Mouse (Mus musculus) embryo, embryonic 9.5 days (tissue): ENCODE results near the gene Cwc15.

Source experiments
- DNase-seq: peaks from one replicate; pipeline ENCODE4 v3.0.0-alpha.2; 2017; ENCODE audit errors: extremely low spot score

Cwc15 gene

DNA sequence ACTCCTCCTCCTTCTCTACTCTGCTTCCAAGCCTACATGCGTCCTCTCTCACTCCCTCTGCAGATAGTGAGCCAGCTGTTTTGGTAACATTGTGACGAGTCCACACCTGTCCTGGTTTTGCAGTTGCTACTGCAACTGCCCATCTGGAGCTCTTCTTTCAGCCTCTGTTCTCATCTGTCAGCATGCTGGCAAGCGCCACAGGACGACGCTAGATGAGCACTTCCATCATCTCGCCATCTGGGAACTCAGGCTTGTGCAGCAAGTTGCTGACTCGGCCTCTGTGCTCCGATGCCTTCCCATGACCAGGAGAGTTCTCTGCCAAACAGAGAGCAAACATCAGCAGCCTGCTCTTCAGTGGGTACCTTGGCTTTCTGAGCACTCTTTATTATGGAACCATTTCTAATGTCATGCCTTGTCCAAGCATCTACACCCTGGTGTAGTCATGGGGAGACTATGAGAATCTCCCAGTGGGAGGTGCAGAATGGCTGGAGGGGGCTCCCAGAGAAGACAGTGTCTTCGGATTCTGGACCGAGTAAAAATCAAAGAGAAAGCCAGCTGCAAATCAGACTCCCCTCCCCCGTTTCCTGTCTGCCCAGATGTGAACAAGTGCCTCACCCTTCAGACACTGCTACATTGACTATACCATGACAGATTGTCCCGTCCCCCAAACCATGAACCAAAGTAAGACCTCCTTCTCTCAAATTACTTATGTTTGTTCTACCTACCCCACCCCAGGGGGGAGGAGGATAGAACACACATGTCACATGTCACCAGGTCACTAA, 47.4 kb downstream of the Cwc15 start:
- DNase-seq: no peak

DNA sequence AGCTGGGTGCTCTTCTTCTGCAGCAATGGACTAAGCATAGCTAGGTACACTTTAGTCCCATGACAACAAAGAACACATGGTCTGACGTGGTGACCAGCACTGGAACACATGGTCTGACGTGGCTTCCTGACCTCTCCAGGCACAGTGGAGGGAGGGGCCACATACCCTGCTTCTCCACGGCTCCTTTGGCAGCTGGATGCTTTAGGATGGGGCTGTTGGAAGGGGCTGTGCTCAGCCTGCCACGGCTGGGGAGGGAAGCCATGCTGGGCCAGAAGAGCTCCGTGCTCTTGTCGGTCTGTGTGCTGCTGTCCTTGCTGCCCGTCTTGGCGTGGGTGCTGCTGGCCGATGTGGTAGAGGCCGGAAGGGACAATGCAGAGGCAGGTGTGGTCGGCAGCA, 47.9 kb downstream of the Cwc15 start:
- DNase-seq: no peak

DNA sequence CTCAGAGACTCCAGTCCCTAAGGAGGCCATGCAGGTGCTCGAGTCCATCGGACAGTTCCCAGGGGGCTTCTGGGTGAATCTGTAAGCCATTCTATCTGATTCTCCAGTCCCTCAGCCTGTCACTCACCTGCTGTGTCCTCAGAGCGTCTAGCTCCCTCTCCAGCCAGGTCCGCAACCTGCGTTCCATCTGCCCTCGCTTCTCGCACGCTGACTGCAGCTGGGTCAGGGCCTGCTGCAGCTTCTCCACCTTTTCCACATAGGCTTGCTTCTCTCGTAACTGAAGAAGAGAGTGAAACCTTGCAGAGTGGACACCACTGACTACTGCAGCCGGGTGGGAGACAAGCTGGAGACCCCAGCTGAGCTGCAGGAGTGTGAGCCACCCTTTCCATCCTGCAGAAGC, 57.9 kb downstream of the Cwc15 start:
- no peak for DNase-seq

DNA sequence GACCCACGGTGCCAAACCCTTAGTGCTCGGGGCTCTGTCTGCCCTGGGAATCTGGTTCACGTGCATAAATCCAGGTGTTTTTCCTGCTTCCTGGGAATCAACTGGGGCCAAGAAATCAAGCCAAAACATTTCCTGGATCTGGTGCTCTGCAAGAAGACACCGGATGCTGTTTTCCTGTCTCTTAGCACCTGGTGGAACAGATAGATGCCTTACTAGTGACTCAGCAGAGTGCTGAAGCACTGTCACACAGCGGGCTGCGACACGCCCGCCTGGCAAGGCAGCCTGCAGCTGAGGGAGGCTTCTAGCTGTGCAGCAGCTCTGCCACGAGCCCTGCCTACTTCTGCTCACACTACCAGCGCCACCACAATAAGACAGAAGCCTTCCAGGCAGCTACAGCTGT, 59.0 kb downstream of the Cwc15 start:
- no peak for DNase-seq

DNA sequence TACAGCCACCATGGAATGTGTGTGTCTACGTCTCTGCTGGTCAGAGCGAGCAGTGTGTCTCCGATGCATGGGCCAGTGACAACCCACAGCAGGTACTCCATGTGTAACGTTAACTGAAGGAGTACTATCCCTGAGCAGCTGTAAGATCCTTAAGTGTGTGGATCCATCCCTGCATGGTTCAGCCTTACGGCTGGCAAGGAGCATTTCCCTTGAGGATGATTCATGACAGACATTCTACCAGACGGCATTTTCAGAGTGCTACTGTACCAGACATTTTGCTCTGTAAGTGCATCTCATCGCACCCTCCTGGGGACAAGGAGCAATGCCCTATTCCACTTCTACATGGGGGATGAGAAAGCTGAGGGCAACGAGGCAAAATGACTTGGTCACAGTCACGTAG, 59.6 kb downstream of the Cwc15 start:
- DNase-seq: no peak
